Mouse (Mus musculus): ENCODE results near the gene Olfr67. TPM values are rescaled to one million over a fixed set of nuclear protein-coding genes. Genes with fewer than 3 reads are reported as not detected.
"Not testable (repeated sequence)": the region's sequence is repeated elsewhere in the genome, so short reads cannot be mapped to it uniquely, and the experiment has no call there.

Olfr67 gene
- not detected in 2 replicates for polyA plus RNA-seq (2015; fragmentation: Nextera tagmentation; extraction: Ambion mirVana)

- 75% methylated on average over 3 of the region's 3 CpGs for WGBS
These were observed at the start of gene Olfr67 for GRCm38 (mm10) chr7:103791721-103792120. Olfr67 (minus strand) TSS chr7:103791821.

GRCm38 (mm10) chr7:103840268-103840667 is 48.6 kb upstream of the Olfr67 start, which contains the start of gene Hbb-bh2:
Hbb-bh2 (minus strand) TSS chr7:103840520.
- WGBS = 79% methylated on average over 3 of the region's 3 CpGs
- Histone ChIP-seq H3K9me3 (no peaks in the 10 kb centered on the region), H3K9ac (no peak within 1 kb of the TSS), H3K4me3 (no peak within 1 kb of the TSS), H3K4me2 (no peak within 1 kb of the TSS), H3K4me1 (replicated peaks) (no peaks in the 10 kb centered on the region), H3K27me3 (no peaks in the 10 kb centered on the region), H3K27ac (replicated peaks) (no peak within 1 kb of the TSS), H3K36me3 (no peaks in the 10 kb centered on the region)
- ATAC-seq (ENCODE audit: low FRiP score, low read depth) = no peak

More at GRCm38 (mm10) chr7:103791721-103792120, at the start of gene Olfr67:
- H3K4me3 ChIP-seq = no peak within 1 kb of the TSS
- H3K9me3 ChIP-seq = no peaks in the 10 kb centered on the region
- no peak within 1 kb of the TSS for H3K27ac ChIP-seq (replicated peaks)
- no peak for ATAC-seq (ENCODE audit: low FRiP score, low read depth)
- no peaks in the 10 kb centered on the region for H3K36me3 ChIP-seq
- H3K4me2 ChIP-seq = no peak within 1 kb of the TSS
- H3K27me3 ChIP-seq = no peaks in the 10 kb centered on the region
- no peaks in the 10 kb centered on the region for H3K4me1 ChIP-seq (replicated peaks)
- H3K9ac ChIP-seq = no peak within 1 kb of the TSS

GRCm38 (mm10) chr7:103827808-103828207 is 36.2 kb upstream of the Olfr67 start, which contains the start of gene Hbb-bs:
Hbb-bs (minus strand) TSS chr7:103828096.
- H3K4me3 ChIP-seq = no peak within 1 kb of the TSS
- H3K27ac ChIP-seq (replicated peaks) = no peak within 1 kb of the TSS
- no peaks in the 10 kb centered on the region for H3K4me1 ChIP-seq (replicated peaks)
- no peaks in the 10 kb centered on the region for H3K9me3 ChIP-seq
- 94% methylated on average over 4 of the region's 4 CpGs for WGBS
- no peak within 1 kb of the TSS for H3K9ac ChIP-seq
- H3K36me3 ChIP-seq = no peaks in the 10 kb centered on the region
- no peak within 1 kb of the TSS for H3K4me2 ChIP-seq
- ATAC-seq (ENCODE audit: low FRiP score, low read depth) = no peak
- H3K27me3 ChIP-seq = no peaks in the 10 kb centered on the region

GRCm38 (mm10) chr7:103827139-103827538 is 35.5 kb upstream of the Olfr67 start:
- not testable (repeated sequence) for H3K27me3 ChIP-seq; H3K4me2 ChIP-seq; H3K4me1 ChIP-seq (replicated peaks); H3K9me3 ChIP-seq; H3K27ac ChIP-seq (replicated peaks); H3K4me3 ChIP-seq; ATAC-seq (ENCODE audit: low FRiP score, low read depth); H3K9ac ChIP-seq; H3K36me3 ChIP-seq
- no CpG with 5 or more reads among the region's 2 CpGs for WGBS

- H3K9ac ChIP-seq = no peak overlapping the region
- no peak overlapping the region for H3K4me2 ChIP-seq
- H3K4me3 ChIP-seq = no peak overlapping the region
- H3K36me3 ChIP-seq = no peaks in the 10 kb centered on the region
- H3K9me3 ChIP-seq = no peaks in the 10 kb centered on the region
- WGBS = 53% methylated on average over 3 of the region's 3 CpGs
- no peaks in the 10 kb centered on the region for H3K27me3 ChIP-seq
- no peak for ATAC-seq (ENCODE audit: low FRiP score, low read depth)
- no peak overlapping the region for H3K27ac ChIP-seq (replicated peaks)
- no peaks in the 10 kb centered on the region for H3K4me1 ChIP-seq (replicated peaks)
These were observed 34.8 kb upstream of the Olfr67 start for GRCm38 (mm10) chr7:103826255-103826887.

GRCm38 (mm10) chr7:103825536-103826254 is 34.1 kb upstream of the Olfr67 start:
- Histone ChIP-seq H3K4me2 (no peak overlapping the region), H3K9ac (no peak overlapping the region), H3K4me1 (replicated peaks) (no peaks in the 10 kb centered on the region), H3K4me3 (no peak overlapping the region), H3K27me3 (no peaks in the 10 kb centered on the region), H3K27ac (replicated peaks) (no peak overlapping the region), H3K36me3 (no peaks in the 10 kb centered on the region), H3K9me3 (no peaks in the 10 kb centered on the region)
- WGBS = 94% methylated on average over 3 of the region's 3 CpGs
- ATAC-seq (ENCODE audit: low FRiP score, low read depth) = no peak

GRCm38 (mm10) chr7:103824597-103824996 is 33.0 kb upstream of the Olfr67 start:
- ATAC-seq (ENCODE audit: low FRiP score, low read depth) = no peak
- Histone ChIP-seq H3K27ac (replicated peaks) (no peak overlapping the region), H3K4me1 (replicated peaks) (no peaks in the 10 kb centered on the region), H3K27me3 (no peaks in the 10 kb centered on the region), H3K4me2 (no peak overlapping the region), H3K4me3 (no peak overlapping the region), H3K36me3 (no peaks in the 10 kb centered on the region), H3K9ac (no peak overlapping the region), H3K9me3 (no peaks in the 10 kb centered on the region)
- 87% methylated on average over 2 of the region's 2 CpGs for WGBS

GRCm38 (mm10) chr7:103815085-103815484 is 23.5 kb upstream of the Olfr67 start:
- ATAC-seq (ENCODE audit: low FRiP score, low read depth); H3K4me1 ChIP-seq (replicated peaks); H3K4me3 ChIP-seq; H3K9me3 ChIP-seq; H3K4me2 ChIP-seq; H3K27ac ChIP-seq (replicated peaks); H3K9ac ChIP-seq; H3K36me3 ChIP-seq; H3K27me3 ChIP-seq: not testable (repeated sequence)
- WGBS = 89% methylated on average over 1 of the region's 2 CpGs

GRCm38 (mm10) chr7:103813766-103814165 is 22.1 kb upstream of the Olfr67 start, which contains the start of gene Hbb-bt:
Hbb-bt (minus strand) TSS chr7:103813996.
- WGBS = 86% methylated on average over 3 of the region's 3 CpGs
- Histone ChIP-seq H3K9ac (no peak within 1 kb of the TSS), H3K4me1 (replicated peaks) (no peaks in the 10 kb centered on the region), H3K9me3 (no peaks in the 10 kb centered on the region), H3K27ac (replicated peaks) (no peak within 1 kb of the TSS), H3K4me3 (no peak within 1 kb of the TSS), H3K27me3 (no peaks in the 10 kb centered on the region), H3K36me3 (no peaks in the 10 kb centered on the region), H3K4me2 (no peak within 1 kb of the TSS)
- ATAC-seq (ENCODE audit: low FRiP score, low read depth) = no peak

GRCm38 (mm10) chr7:103813152-103813551 is 21.5 kb upstream of the Olfr67 start:
- not testable (repeated sequence) for H3K36me3 ChIP-seq; H3K9me3 ChIP-seq; ATAC-seq (ENCODE audit: low FRiP score, low read depth); H3K4me2 ChIP-seq; H3K9ac ChIP-seq; H3K4me3 ChIP-seq; H3K27me3 ChIP-seq; H3K27ac ChIP-seq (replicated peaks); H3K4me1 ChIP-seq (replicated peaks)
- WGBS = no CpG with 5 or more reads among the region's 3 CpGs

GRCm38 (mm10) chr7:103812174-103812573 is 20.6 kb upstream of the Olfr67 start:
- no peaks in the 10 kb centered on the region for H3K9me3 ChIP-seq
- no peak overlapping the region for H3K4me2 ChIP-seq
- no peak for ATAC-seq (ENCODE audit: low FRiP score, low read depth)
- H3K27ac ChIP-seq (replicated peaks) = no peak overlapping the region
- H3K27me3 ChIP-seq = no peaks in the 10 kb centered on the region
- H3K9ac ChIP-seq = no peak overlapping the region
- no peak overlapping the region for H3K4me3 ChIP-seq
- H3K36me3 ChIP-seq = no peaks in the 10 kb centered on the region
- no peaks in the 10 kb centered on the region for H3K4me1 ChIP-seq (replicated peaks)
- WGBS = 73% methylated on average over 1 of the region's 1 CpGs

GRCm38 (mm10) chr7:103811223-103811845 is 19.7 kb upstream of the Olfr67 start:
- ATAC-seq (ENCODE audit: low FRiP score, low read depth) = no peak
- 86% methylated on average over 1 of the region's 1 CpGs for WGBS
- Histone ChIP-seq H3K27ac (replicated peaks) (no peak overlapping the region), H3K36me3 (no peaks in the 10 kb centered on the region), H3K9ac (no peak overlapping the region), H3K4me2 (no peak overlapping the region), H3K9me3 (no peaks in the 10 kb centered on the region), H3K4me1 (replicated peaks) (no peaks in the 10 kb centered on the region), H3K27me3 (no peaks in the 10 kb centered on the region), H3K4me3 (no peak overlapping the region)

Data from hindbrain, embryonic 15.5 days (tissue).